Mouse (Mus musculus) CH12.LX (cell line): ENCODE results near the gene Dnajc11. TPM values are rescaled to one million over a fixed set of nuclear protein-coding genes. Genes with fewer than 3 reads are reported as not detected.

Source experiments
- DNase-seq: peaks from one replicate; pipeline ENCODE4 v3.0.0-alpha.2; 2013; ENCODE audit errors: extremely low read depth
- H3K27ac ChIP-seq: 2 replicates; pipeline ENCODE4 v1.5.1; 2012; ENCODE audit warnings: low read depth, mild to moderate bottlenecking, control low read depth, moderate library complexity; ENCODE audit not compliant: insufficient read depth
- H3K27me3 ChIP-seq: replicated peaks from 2 replicates; pipeline ENCODE3; 2012; ENCODE audit warnings: inconsistent platforms
- H3K36me3 ChIP-seq, 2 experiments: replicated peaks in 1 of 2; 2 replicates each; pipeline versions ENCODE3 to v1.6.1; 2012; ENCODE audit warnings: inconsistent platforms in 1 of 2, low read length in 1 of 2, mild to moderate bottlenecking in 1 of 2, mixed read lengths in 1 of 2, moderate library complexity in 1 of 2; ENCODE audit not compliant: control insufficient read depth in 1 of 2, insufficient read depth in 1 of 2
- H3K4me1 ChIP-seq, 2 experiments: 2 replicates each; pipeline ENCODE4 v1.6.1; 2012; ENCODE audit warnings: inconsistent platforms in 1 of 2, moderate library complexity in 1 of 2; ENCODE audit not compliant: insufficient read depth in 2 of 2, control insufficient read depth in 1 of 2
- H3K4me2 ChIP-seq: 2 replicates; pipeline ENCODE4 v1.6.1; 2012; ENCODE audit warnings: low read depth, mild to moderate bottlenecking, control low read depth; ENCODE audit not compliant: poor library complexity, insufficient read depth, severe bottlenecking
- H3K4me3 ChIP-seq, 3 experiments: fragments of 150-350 bp in 1 of 3; sonication (generic) in 1 of 3; replicated peaks in 1 of 3; 2 replicates each; pipeline versions ENCODE3 to v1.5.1; 2011 to 2012; ENCODE audit warnings: low read depth in 2 of 3, low read length in 2 of 3, mild to moderate bottlenecking in 2 of 3, moderate library complexity in 2 of 3, control low read depth in 1 of 3, improper control_type of control experiment in 1 of 3, inconsistent platforms in 1 of 3, mixed read lengths in 1 of 3; ENCODE audit not compliant: poor library complexity in 1 of 3
- H3K79me2 ChIP-seq: replicated peaks from 2 replicates; pipeline ENCODE4 v1.6.1; 2012; ENCODE audit warnings: mild to moderate bottlenecking, moderate library complexity; ENCODE audit not compliant: control insufficient read depth, poor library complexity, insufficient read depth, severe bottlenecking; ENCODE audit errors: extremely low read depth
- H3K9ac ChIP-seq: 2 replicates; pipeline ENCODE4 v1.6.1; 2012; ENCODE audit warnings: low read depth, mild to moderate bottlenecking, control low read depth, moderate library complexity; ENCODE audit not compliant: insufficient read depth
- H3K9me3 ChIP-seq: replicated peaks from 2 replicates; pipeline ENCODE3; 2012; ENCODE audit warnings: low read length, inconsistent platforms, mixed read lengths
- CHD2 ChIP-seq: IDR thresholded peaks from 2 replicates; pipeline ENCODE4 v1.6.1; 2011; ENCODE audit warnings: low read length, improper control_type of control experiment
- CTCF ChIP-seq, 2 experiments: IDR thresholded peaks in 1 of 2; conservative IDR thresholded peaks in 1 of 2; 2 replicates each; pipeline ENCODE4 v1.5.1; 2011 to 2012; ENCODE audit warnings: low read depth in 2 of 2, low read length in 2 of 2, improper control_type of control experiment in 1 of 2, inconsistent platforms in 1 of 2, mild to moderate bottlenecking in 1 of 2, moderate library complexity in 1 of 2
- ETS1 ChIP-seq: conservative IDR thresholded peaks from 2 replicates; pipeline ENCODE4 v1.6.1; 2012; ENCODE audit warnings: low read depth, mild to moderate bottlenecking, inconsistent platforms, low read length, improper control_type of control experiment, moderate library complexity
- HCFC1 ChIP-seq: IDR thresholded peaks from 2 replicates; pipeline ENCODE4 v1.6.1; 2012; ENCODE audit warnings: low read depth, mild to moderate bottlenecking, inconsistent platforms, low read length, improper control_type of control experiment
- IRF4 ChIP-seq: IDR thresholded peaks from 2 replicates; pipeline ENCODE4 v1.6.1; 2014; ENCODE audit warnings: low read depth, mild to moderate bottlenecking, inconsistent platforms, low read length, improper control_type of control experiment
- KAT2A ChIP-seq: IDR thresholded peaks from 2 replicates; pipeline ENCODE4 v1.6.1; 2012; ENCODE audit warnings: low read length, improper control_type of control experiment, inconsistent platforms; ENCODE audit not compliant: insufficient replicate concordance
- NELFE ChIP-seq: IDR thresholded peaks from 2 replicates; pipeline ENCODE4 v1.6.1; 2011; ENCODE audit warnings: low read depth, low read length, improper control_type of control experiment
- NRF1 ChIP-seq: IDR thresholded peaks from 2 replicates; pipeline ENCODE4 v1.6.1; 2014; ENCODE audit warnings: low read depth, mild to moderate bottlenecking, inconsistent platforms, low read length, improper control_type of control experiment, moderate library complexity
- POLR2AphosphoS2 ChIP-seq: IDR thresholded peaks from 2 replicates; pipeline ENCODE4 v1.6.1; 2011; ENCODE audit warnings: low read depth, low read length, improper control_type of control experiment
- RCOR1 ChIP-seq: conservative IDR thresholded peaks from 2 replicates; pipeline ENCODE4 v1.6.1; 2012; ENCODE audit warnings: low read depth, mild to moderate bottlenecking, inconsistent platforms, low read length, improper control_type of control experiment
- TCF12 ChIP-seq: IDR thresholded peaks from 2 replicates; pipeline ENCODE4 v1.6.1; 2014; ENCODE audit warnings: low read depth, mild to moderate bottlenecking, inconsistent platforms, low read length, improper control_type of control experiment
- USF1 ChIP-seq: IDR thresholded peaks from 2 replicates; pipeline ENCODE4 v1.6.1; 2014; ENCODE audit warnings: low read depth, mild to moderate bottlenecking, inconsistent platforms, low read length, improper control_type of control experiment
- ZC3H11A ChIP-seq: IDR thresholded peaks from 2 replicates; pipeline ENCODE4 v1.6.1; 2012; ENCODE audit warnings: low read depth, mild to moderate bottlenecking, inconsistent platforms, low read length, improper control_type of control experiment
- ZKSCAN1 ChIP-seq: IDR thresholded peaks from 2 replicates; pipeline ENCODE4 v1.6.1; 2012; ENCODE audit warnings: low read depth, inconsistent platforms, low read length, improper control_type of control experiment, borderline replicate concordance
- dilution Hi-C: fragments of 300-500 bp; cut with MboI; formaldehyde crosslinking; loops from 2 replicates; pipeline ENCODE4 v1.14.3; 2020; ENCODE audit warnings: low sequenced_read_pairs; ENCODE audit not compliant: extremely low pct_unique_long_range_greater_than_20kb, extremely low pct_ligation_motif_present
- in situ Hi-C: fragments of 300-500 bp; cut with MboI; formaldehyde crosslinking; loops from 3 replicates; pipeline ENCODE4 v1.14.3; 2019; ENCODE audit warnings: low sequenced_read_pairs, low pct_ligation_motif_present, low pct_unique_long_range_greater_than_20kb, mixed read lengths
- polyA plus RNA-seq: library from polyadenylated mRNA; unstranded; fragments of >175 nt; gene quantifications from 2 replicates; pipeline ENCODE4 v1.2.1, GENCODE M21; 2012; ENCODE audit warnings: low read depth; ENCODE audit not compliant: insufficient read length
- total RNA-seq, 2 experiments: library from RNA; depleted of rRNA; stranded (reverse); fragments of 300-350 nt in 1 of 2; fragments of >200 nt in 1 of 2; gene quantifications; 2 replicates each; pipeline ENCODE4 v1.2.3; 2012 to 2014

Gene Dnajc11
- total and polyA plus RNA-seq, 3 experiments, result 63.5 to 102 (median 75.6) TPM

DNA sequence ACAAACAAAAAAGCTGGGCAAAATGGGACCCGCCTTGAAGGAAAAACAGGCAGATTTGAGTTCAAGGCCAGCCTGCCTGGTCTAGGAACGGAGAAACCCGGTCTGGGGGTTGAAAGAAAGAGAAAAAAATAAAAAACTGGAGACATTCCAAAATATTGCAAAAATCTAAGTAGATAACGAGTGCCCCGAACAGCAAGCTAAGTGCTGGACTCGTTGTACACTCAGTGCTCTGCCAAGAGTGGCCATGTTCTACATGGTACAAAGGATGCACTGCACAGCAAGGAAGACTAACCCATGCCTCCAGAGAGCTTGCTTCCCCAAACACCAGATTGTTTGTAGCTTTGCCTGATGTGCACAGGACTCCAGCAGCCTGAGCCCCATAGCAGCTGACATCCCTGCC, 59.5 kb downstream of the Dnajc11 start:
- H3K36me3 ChIP-seq, result peaks cover 22 to 38% of the 10 kb centered on the region in 2 experiments
- H3K9ac ChIP-seq, result no peak overlapping the region
- H3K4me1 ChIP-seq, result peaks cover 9 to 16% of the 10 kb centered on the region in 2 experiments
- H3K27me3 ChIP-seq, result peaks cover 12% of the 10 kb centered on the region
- in situ Hi-C loops, result no loop called here
- no peak overlapping the region for H3K27ac ChIP-seq
- TF ChIP-seq ZC3H11A (no peak), POLR2AphosphoS2 (no peak), HCFC1 (no peak), NRF1 (no peak), IRF4 (no peak), ETS1 (no peak), NELFE (no peak), RCOR1 (no peak), TCF12 (no peak)
- H3K4me2 ChIP-seq, result no peak overlapping the region
- H3K9me3 ChIP-seq, result no peaks in the 10 kb centered on the region
- no peak for DNase-seq
- dilution Hi-C loops, result no loop called here
- H3K79me2 ChIP-seq, result peaks cover 7% of the 10 kb centered on the region; the same call in 1 of the 2 replicates
- H3K4me3 ChIP-seq, result no peak overlapping the region

DNA sequence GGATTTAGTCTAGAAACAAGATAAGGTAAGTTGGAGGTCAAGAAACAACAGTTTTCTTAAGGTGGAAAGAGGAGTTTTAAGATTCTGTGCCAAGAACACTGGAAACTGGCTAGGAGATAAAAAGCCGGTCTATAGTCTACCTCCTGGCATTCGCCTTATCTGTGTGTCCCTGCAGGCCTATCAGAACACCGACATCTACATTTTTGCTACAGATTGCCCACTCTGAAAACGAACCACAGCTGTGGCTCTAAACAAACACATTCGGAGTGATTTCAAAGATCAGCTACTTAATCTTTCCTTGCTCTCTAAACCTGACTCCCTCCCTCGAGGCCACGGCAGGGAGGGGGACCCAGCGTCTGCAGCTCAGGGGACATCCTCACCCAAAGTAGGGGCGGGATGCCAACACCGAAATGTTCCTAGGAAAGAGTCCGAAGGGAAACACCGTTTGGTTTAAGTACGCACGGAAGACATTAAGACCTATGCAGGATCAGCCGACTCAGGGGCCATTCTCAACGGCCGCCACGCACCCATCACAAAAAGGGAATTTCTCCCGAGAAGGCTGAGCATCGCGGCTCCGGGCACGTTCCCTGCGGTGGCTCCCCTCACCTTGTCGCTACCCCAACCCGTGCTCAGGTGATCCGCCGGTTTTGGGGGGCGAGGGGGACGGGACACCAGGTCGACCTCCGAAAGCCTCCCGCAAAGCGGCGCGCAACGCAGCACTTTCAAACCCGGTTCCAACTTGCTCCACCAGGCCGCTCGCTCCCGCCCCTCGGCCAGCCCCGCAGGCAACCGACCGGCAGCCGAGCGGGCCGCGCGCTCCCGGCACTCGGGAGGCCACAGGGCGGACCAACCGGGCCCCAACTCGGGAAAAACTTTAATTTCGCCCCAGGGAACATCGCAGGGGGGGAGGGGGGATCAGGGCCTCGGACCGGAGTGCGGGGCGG, 61.0 kb downstream of the Dnajc11 start:
- H3K79me2 ChIP-seq, result 0 out of 2 replicates have a peak, but pooled peaks cover 4% of the 10 kb centered on the region

More for the DNA sequence above, 61.0 kb downstream of the Dnajc11 start:
- H3K36me3 ChIP-seq, result peaks cover 22 to 38% of the 10 kb centered on the region in 2 experiments
- in situ Hi-C loops, result no loop called here
- no peak overlapping the region for H3K27ac ChIP-seq
- TF ChIP-seq USF1, result no peak
- TF ChIP-seq CHD2, result no peak
- no peak for TF ChIP-seq CTCF (conservative IDR thresholded peaks at IDR 0.05 in 1 of 2, IDR thresholded peaks at IDR 0.05 in 1 of 2; ENCODE audit: low read depth in 2 of 2, low read length in 2 of 2)
- TF ChIP-seq ZKSCAN1, result no peak
- TF ChIP-seq ETS1, result no peak
- TF ChIP-seq KAT2A, result no peak
- H3K4me1 ChIP-seq, result peaks cover 6 to 13% of the 10 kb centered on the region in 2 experiments
- dilution Hi-C loops, result no loop called here
- no peaks in the 10 kb centered on the region for H3K9me3 ChIP-seq
- peak overlapping the region in 2 of 3 experiments; percentile 95 to 98 for H3K4me3 ChIP-seq
- no peak for DNase-seq
- peak overlapping the region; percentile 82 for H3K9ac ChIP-seq
- H3K27me3 ChIP-seq, result peaks cover 15% of the 10 kb centered on the region
- peak overlapping the region; percentile 81 for H3K4me2 ChIP-seq
